Mouse (Mus musculus) layer of hippocampus, postnatal 36 days (tissue): ENCODE measurements around the gene Gopc. TPM values are rescaled to one million over a fixed set of nuclear protein-coding genes. Genes with fewer than 3 reads are reported as not detected.
"Not testable (repeated sequence)": the region's sequence is repeated elsewhere in the genome, so short reads cannot be mapped to it uniquely, and the experiment has no call there.

Experiments used
- DNase-seq, 2 experiments: peaks; one replicate each; pipeline ENCODE4 v3.0.0; 2022
- total RNA-seq, 2 experiments: library from RNA; stranded (reverse); gene quantifications; 2 replicates each; pipeline ENCODE4 v1.2.3; 2021

Gene Gopc
- total RNA-seq, 2 experiments from 2014 or later, result 41.6 to 41.8 TPM

GRCm38 (mm10) chr10:52295934-52296333, 86.0 kb downstream of the Gopc start:
- DNase-seq, result no peak

DNA sequence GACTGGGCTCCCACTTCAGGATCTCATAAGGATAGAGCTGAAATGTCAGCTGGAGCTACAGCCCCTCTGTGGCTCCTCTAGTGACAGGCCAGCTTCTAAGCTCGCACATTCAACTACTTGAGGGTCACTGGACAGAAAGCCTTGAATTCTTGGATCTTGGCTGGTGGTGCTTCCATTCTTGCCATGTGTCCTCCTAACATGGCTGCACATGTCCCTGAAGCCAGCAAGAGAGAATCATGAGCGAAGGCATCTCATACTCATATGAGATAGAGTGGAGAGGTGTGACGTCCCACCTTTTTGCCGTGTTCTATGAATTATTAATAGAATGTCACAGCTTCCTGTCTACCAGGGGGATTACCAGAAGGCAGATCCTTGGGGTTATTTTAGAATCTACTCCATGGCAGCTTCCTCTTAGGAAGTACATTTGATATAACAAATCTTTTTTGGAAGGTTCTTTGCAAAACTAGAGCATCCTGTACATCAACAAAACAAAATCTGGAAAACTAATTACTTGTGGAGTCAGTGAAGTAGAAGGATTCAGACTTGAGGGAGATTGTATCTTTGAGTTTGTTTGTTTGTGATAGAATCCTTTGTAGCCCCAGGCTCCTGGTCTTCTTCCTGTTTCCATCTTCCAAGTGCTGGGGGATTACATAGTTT, 87.9 kb downstream of the Gopc start:
- no peak for DNase-seq

- DNase-seq, result not testable (repeated sequence)
These were observed 89.5 kb downstream of the Gopc start for GRCm38 (mm10) chr10:52292391-52292790.

DNA sequence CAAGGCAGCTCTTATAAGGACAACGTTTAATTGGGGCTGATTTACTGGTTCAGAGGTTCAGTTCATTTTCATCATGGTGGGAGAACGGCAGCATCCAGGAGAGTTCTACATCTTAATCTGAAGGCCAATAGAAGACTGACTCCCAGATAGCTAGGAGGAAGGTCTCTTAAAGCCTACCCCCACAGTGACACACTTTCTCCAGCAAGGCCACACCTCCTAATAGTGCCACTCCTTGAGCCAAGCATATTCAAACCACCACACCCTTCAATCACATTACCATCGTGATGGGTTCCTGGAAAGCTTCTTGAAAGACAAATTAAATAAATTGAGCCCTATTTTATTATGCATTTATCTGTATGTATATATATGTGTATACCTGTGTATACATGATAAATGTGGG, 92.7 kb downstream of the Gopc start:
- no peak for DNase-seq

DNA sequence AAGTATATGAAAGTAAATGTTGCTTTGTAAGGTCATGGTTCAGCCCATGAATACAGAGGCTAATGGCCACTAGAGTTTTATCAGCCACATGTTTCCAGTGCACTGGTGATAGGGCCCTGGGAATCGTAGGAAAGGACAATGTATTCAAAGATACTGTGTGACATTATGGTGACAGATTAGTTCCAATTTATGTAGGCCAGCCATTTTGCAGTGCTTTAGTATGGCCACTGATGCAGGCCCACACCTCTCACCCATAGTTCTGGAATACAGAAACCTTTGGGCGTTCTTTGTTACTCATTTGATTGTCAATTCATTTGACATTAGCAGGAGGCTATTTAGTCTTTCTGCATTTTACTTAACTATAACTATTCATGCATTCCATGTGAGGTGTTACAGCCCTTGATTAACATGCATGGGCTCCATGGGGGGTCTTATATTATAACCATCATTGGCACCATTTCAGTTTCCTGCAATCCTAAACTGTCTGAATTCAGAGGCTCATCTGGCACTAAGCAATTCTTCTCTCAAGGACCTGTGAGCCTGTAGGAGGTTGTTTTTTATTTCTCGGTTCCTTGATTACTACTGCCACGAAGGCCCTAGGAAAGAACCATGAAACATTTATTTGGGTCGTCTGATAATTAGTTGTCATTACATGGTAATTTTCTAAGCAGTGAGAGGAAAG, 93.9 kb downstream of the Gopc start:
- DNase-seq, result no peak

Other genes with a start within 250 kb of the Gopc start
- not detected for gene Ros1, start 186.9 kb downstream of the Gopc start, total RNA-seq
- 1 to 10 TPM; 6.5 to 6.7 TPM for gene Dcbld1, start 148.5 kb downstream of the Gopc start, total RNA-seq
- gene Gm26741, start 23.4 kb downstream of the Gopc start, total RNA-seq, result not detected
- gene Nepn, start 6.8 kb upstream of the Gopc start, total RNA-seq, result not detected
- 10 to 100 TPM; 66.9 to 69.7 TPM for gene Nus1, start 35.4 kb upstream of the Gopc start, total RNA-seq